Mouse (Mus musculus) heart, embryonic 15.5 days (tissue): ENCODE results near the gene Rnaseh2a. TPM values are rescaled to one million over a fixed set of nuclear protein-coding genes. Genes with fewer than 3 reads are reported as not detected.

Experiments used
- ATAC-seq: fragments of 200-750 bp; cut with Nextera tagmentation; replicated peaks from 2 replicates; pipeline ENCODE4 v1.8.0; 2017; ENCODE audit warnings: low read depth, moderate TSS enrichment; ENCODE audit not compliant: insufficient number of reproducible peaks, insufficient read depth, low FRiP score
- H3K27ac ChIP-seq: fragments of 300-500 bp; sonication (generic); 2 replicates; pipeline ENCODE4 v1.5.1; 2015; ENCODE audit warnings: mild to moderate bottlenecking, inconsistent platforms
- H3K27me3 ChIP-seq: fragments of 300-500 bp; sonication (generic); 2 replicates; pipeline ENCODE4 v1.6.1; 2015; ENCODE audit warnings: inconsistent platforms
- H3K36me3 ChIP-seq: fragments of 300-500 bp; sonication (generic); 2 replicates; pipeline ENCODE4 v1.6.1; 2015; ENCODE audit warnings: mild to moderate bottlenecking, inconsistent platforms
- H3K4me1 ChIP-seq: fragments of 300-500 bp; sonication (generic); replicated peaks from 2 replicates; pipeline ENCODE4 v1.6.1; 2015; ENCODE audit warnings: inconsistent platforms
- H3K4me2 ChIP-seq: fragments of 300-500 bp; sonication (generic); 2 replicates; pipeline ENCODE4 v1.6.1; 2015; ENCODE audit warnings: inconsistent platforms, mild to moderate bottlenecking, moderate library complexity
- H3K4me3 ChIP-seq: fragments of 300-500 bp; sonication (generic); 2 replicates; pipeline ENCODE4 v1.5.1; 2015; ENCODE audit warnings: mild to moderate bottlenecking, inconsistent platforms
- H3K9ac ChIP-seq: fragments of 300-500 bp; sonication (generic); 2 replicates; pipeline ENCODE4 v1.6.1; 2015; ENCODE audit warnings: mild to moderate bottlenecking, inconsistent platforms
- H3K9me3 ChIP-seq: fragments of 300-500 bp; sonication (generic); replicated peaks from 2 replicates; pipeline ENCODE4 v1.6.1; 2016; ENCODE audit warnings: inconsistent platforms
- WGBS: fragments of 180-500 bp; shearing (Covaris S2); methylation state at CpG from one replicate; pipeline ENCODE4 v1.1.7; 2015; ENCODE audit warnings: mixed read lengths; 5-methylcytosine and 5-hydroxymethylcytosine counted together
- polyA plus RNA-seq: library from polyadenylated mRNA; unstranded; fragments of >200 nt; fragmentation: Nextera tagmentation; extraction: Ambion mirVana; gene quantifications from 2 replicates; pipeline ENCODE4 v1.2.1, GENCODE M21; 2015

Gene Rnaseh2a
- 62.9 and 83.7 TPM in 2 replicates for polyA plus RNA-seq

DNA sequence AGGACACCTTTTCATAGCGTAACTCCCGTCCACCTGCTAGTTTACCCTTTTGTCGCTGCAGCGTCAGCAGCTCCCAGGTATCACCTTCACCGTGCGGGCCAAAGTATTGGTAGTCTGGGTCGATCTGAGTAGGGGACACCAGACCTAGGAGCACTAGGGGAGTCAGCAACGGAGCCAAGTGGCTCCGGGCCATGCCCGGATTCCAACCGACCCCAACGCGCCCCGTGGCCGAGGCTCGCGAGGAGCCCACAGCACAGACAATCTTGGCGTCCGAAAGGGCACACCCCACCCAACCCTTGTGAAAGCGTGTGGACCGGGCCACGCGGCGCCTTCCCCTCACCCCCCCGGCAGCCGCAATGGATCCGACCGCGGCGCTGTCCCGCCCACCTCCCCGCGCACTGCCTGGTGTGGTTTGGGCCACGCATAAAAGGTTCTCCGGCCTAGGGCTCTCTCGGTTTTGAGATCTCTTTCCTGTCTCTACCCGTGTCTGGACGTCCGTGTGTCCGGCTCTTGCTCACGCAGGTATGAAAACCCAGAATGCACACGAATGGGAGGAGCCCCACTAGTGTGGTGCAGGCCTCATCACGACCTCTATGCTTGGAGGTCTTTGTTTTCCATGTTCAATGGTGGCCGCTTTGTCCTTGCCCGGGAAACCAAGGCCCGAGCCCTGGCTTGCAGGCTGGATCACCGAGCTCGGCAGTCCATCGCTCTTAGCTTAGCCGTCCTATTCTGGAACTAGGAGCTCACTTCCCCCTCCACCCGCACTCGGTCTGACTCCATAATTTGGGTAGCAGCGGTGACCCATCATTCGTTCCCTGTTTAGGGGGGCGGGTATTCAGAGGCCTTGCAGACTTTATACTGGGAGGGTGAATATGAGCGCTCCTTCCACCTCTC, at the start of gene Rnaseh2a, which contains the start of the genes Gm49661 and Prdx2:
TSS of gene Rnaseh2a (minus strand) at position 527 of the 894 bp plus-strand sequence.
TSS of gene Gm49661 (minus strand) at position 193 of the 894 bp plus-strand sequence.
TSS of gene Prdx2 (plus strand) at position 347 of the 894 bp plus-strand sequence.
- H3K36me3 ChIP-seq = peaks cover 31% of the 10 kb centered on the region
- peak within 1 kb of the TSS; percentile 87 for H3K9ac ChIP-seq
- peak within 1 kb of the TSS; percentile 80 for H3K4me2 ChIP-seq
- ATAC-seq = peak; percentile 56
- peak within 1 kb of the TSS; percentile 63 for H3K4me3 ChIP-seq
- under 1% methylated on average over 56 of the region's 56 CpGs for WGBS
- H3K27me3 ChIP-seq = no peaks in the 10 kb centered on the region
- H3K27ac ChIP-seq = peak within 1 kb of the TSS; percentile 87
- H3K4me1 ChIP-seq = peaks cover 39% of the 10 kb centered on the region
- H3K9me3 ChIP-seq = no peaks in the 10 kb centered on the region

DNA sequence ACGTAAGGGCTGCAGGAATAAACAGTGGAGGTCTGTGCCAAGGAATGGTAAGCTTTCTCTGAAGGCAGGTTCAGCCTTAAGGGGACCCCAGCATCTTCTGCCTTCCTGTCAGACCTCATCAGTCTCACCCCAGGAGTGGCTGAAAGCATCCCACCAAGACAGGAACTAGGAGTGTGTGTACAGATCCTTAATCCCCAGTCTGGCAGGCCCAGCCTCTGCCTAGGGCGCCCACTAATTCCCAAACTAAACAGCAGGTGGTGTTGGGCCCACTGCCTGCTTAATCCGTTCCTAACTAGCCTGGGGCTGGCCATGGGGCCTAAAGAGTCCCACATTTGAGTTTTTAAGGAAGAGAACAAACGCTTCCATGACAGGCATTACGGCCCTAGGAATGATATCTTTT, 47.6 kb upstream of the Rnaseh2a start:
- Histone ChIP-seq H3K27me3 (peaks cover 26% of the 10 kb centered on the region), H3K4me3 (no peak overlapping the region), H3K4me1 (peaks cover 5% of the 10 kb centered on the region; the same call in 1 of the 2 replicates), H3K36me3 (peaks cover 40% of the 10 kb centered on the region), H3K9ac (no peak overlapping the region), H3K4me2 (no peak overlapping the region), H3K9me3 (no peaks in the 10 kb centered on the region), H3K27ac (no peak overlapping the region)
- 56% methylated on average over 5 of the region's 5 CpGs for WGBS
- no peak for ATAC-seq

GRCm38 (mm10) chr8:85016724-85017123, 47.2 kb upstream of the Rnaseh2a start:
- WGBS = 66% methylated on average over 10 of the region's 10 CpGs
- Histone ChIP-seq H3K4me3 (no peak overlapping the region), H3K4me1 (peaks cover 5% of the 10 kb centered on the region; the same call in 1 of the 2 replicates), H3K4me2 (no peak overlapping the region), H3K27me3 (peaks cover 30% of the 10 kb centered on the region), H3K9ac (no peak overlapping the region), H3K9me3 (no peaks in the 10 kb centered on the region), H3K36me3 (peaks cover 36% of the 10 kb centered on the region), H3K27ac (no peak overlapping the region)
- ATAC-seq = no peak

DNA sequence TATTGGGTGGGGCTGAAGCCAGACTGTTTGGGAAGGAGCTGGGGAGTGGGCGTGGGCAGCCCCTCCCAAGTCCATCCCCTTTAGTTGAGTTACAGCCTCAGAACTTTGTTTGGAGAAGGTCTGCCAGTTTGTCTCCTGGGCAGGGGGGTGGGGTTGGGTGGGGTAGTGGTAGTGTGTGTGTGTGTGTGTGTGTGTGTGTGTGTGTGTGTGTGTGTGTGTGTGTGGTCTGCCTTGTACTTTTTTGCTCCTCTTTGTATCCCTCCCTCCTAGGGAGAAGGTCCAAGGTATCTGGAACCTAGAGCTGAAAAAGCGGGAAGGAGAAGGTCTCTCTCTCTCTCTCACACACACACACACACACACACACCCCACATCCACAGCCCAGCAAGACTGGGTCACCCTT, 44.9 kb upstream of the Rnaseh2a start, which contains the start of gene Best2:
TSS of gene Best2 (minus strand) at position 101 of the 400 bp plus-strand sequence.
- Histone ChIP-seq H3K4me2 (peak within 1 kb of the TSS; percentile 64), H3K27me3 (peaks cover 47% of the 10 kb centered on the region), H3K36me3 (peaks cover 17% of the 10 kb centered on the region), H3K9me3 (no peaks in the 10 kb centered on the region), H3K4me1 (peaks cover 5% of the 10 kb centered on the region; the same call in 1 of the 2 replicates), H3K27ac (no peak within 1 kb of the TSS), H3K4me3 (peak within 1 kb of the TSS; percentile 33), H3K9ac (peak within 1 kb of the TSS; percentile 49; the same call in 1 of the 2 replicates)
- no peak for ATAC-seq
- WGBS = 56% methylated on average over 2 of the region's 2 CpGs

GRCm38 (mm10) chr8:85013230-85013840, 43.8 kb upstream of the Rnaseh2a start:
- peak overlapping the region; percentile 33 for H3K4me3 ChIP-seq
- H3K9me3 ChIP-seq = no peaks in the 10 kb centered on the region
- peaks cover 58% of the 10 kb centered on the region for H3K27me3 ChIP-seq
- no peak for ATAC-seq
- H3K4me1 ChIP-seq = peaks cover 5% of the 10 kb centered on the region; the same call in 1 of the 2 replicates
- WGBS = 4% methylated on average over 26 of the region's 26 CpGs
- H3K9ac ChIP-seq = peak overlapping the region; percentile 49; the same call in 1 of the 2 replicates
- H3K36me3 ChIP-seq = peaks cover 6% of the 10 kb centered on the region; the same call in 1 of the 2 replicates
- no peak overlapping the region for H3K27ac ChIP-seq
- H3K4me2 ChIP-seq = peak overlapping the region; percentile 64

- Histone ChIP-seq H3K4me1 (peaks cover 7% of the 10 kb centered on the region; the same call in 1 of the 2 replicates), H3K27me3 (peaks cover 74% of the 10 kb centered on the region), H3K27ac (no peak overlapping the region), H3K4me2 (no peak overlapping the region), H3K36me3 (no peaks in the 10 kb centered on the region), H3K9ac (no peak overlapping the region), H3K9me3 (no peaks in the 10 kb centered on the region), H3K4me3 (no peak overlapping the region)
- no peak; the same call in 1 of the 2 replicates for ATAC-seq
- 8% methylated on average over 28 of the region's 28 CpGs for WGBS
These were observed 41.7 kb upstream of the Rnaseh2a start for GRCm38 (mm10) chr8:85011242-85011641.

DNA sequence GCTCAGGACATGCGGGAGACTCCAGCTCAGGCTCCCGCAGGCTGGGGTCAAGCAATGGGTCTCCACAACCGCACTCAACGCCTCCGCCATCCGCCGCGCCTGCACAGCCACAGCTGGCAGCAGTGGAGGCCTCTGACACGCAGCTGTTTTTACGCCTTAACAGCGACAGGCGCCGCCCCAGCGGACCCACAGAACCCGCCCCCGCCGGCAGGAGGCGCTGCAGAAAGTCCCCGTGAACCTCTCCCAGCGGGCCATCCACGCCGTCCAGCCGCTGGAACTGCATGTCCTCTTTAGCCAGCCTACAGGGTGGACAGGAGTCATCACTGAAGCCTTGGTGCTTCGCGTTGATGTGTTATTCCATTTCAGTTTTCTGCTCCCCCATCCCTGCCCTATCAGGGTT, 38.1 kb upstream of the Rnaseh2a start:
- H3K36me3 ChIP-seq = no peaks in the 10 kb centered on the region
- no peak overlapping the region for H3K4me2 ChIP-seq
- H3K4me3 ChIP-seq = no peak overlapping the region
- no peaks in the 10 kb centered on the region for H3K9me3 ChIP-seq
- no peak overlapping the region for H3K9ac ChIP-seq
- H3K27me3 ChIP-seq = peaks cover 52% of the 10 kb centered on the region
- H3K4me1 ChIP-seq = 0 out of 2 replicates have a peak, but pooled peaks cover 2% of the 10 kb centered on the region
- 12% methylated on average over 25 of the region's 25 CpGs for WGBS
- H3K27ac ChIP-seq = no peak overlapping the region
- no peak for ATAC-seq

- Histone ChIP-seq H3K36me3 (no peaks in the 10 kb centered on the region), H3K9ac (0 out of 2 replicates have a peak overlapping the region, but pooled peaks have one; percentile 21), H3K4me3 (no peak overlapping the region), H3K27me3 (peaks cover 28% of the 10 kb centered on the region), H3K9me3 (no peaks in the 10 kb centered on the region), H3K27ac (no peak overlapping the region), H3K4me2 (peak overlapping the region; percentile 36), H3K4me1 (peaks cover 10% of the 10 kb centered on the region; the same call in 1 of the 2 replicates)
- ATAC-seq = peak; percentile 48
- WGBS = 7% methylated on average over 19 of the region's 19 CpGs
These were observed 28.2 kb upstream of the Rnaseh2a start for GRCm38 (mm10) chr8:84997649-84998295.

GRCm38 (mm10) chr8:84996978-84997377, 27.4 kb upstream of the Rnaseh2a start:
- WGBS = 79% methylated on average over 5 of the region's 5 CpGs
- H3K9ac ChIP-seq = no peak overlapping the region

DNA sequence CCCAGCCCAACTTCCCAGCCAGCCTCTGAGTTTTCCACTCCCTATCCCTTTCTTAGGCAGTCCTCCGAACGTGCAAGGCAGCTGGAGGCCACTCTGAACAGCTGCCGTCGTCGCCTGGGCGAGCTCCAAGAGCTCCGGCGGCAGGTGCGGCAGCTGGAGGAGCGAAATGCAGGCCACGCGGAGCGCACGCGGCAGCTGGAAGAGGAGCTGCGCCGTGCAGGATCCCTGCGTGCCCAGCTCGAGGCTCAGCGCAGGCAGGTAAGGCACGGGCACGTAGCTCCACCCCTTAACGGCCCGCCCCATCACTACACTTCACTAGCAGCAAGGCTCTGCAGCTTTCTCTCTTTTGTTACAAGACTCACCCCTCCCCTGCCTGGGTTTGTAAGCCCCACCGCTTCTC, 26.1 kb upstream of the Rnaseh2a start:
- WGBS = 19% methylated on average over 25 of the region's 25 CpGs
- Histone ChIP-seq H3K4me1 (peaks cover 15% of the 10 kb centered on the region), H3K9ac (no peak overlapping the region), H3K27ac (no peak overlapping the region), H3K4me2 (peak overlapping the region; percentile 24; the same call in 1 of the 2 replicates), H3K9me3 (no peaks in the 10 kb centered on the region), H3K27me3 (peaks cover 28% of the 10 kb centered on the region), H3K36me3 (no peaks in the 10 kb centered on the region), H3K4me3 (no peak overlapping the region)
- ATAC-seq = no peak

More at GRCm38 (mm10) chr8:84996978-84997377, 27.4 kb upstream of the Rnaseh2a start:
- Histone ChIP-seq H3K4me2 (no peak overlapping the region), H3K36me3 (no peaks in the 10 kb centered on the region), H3K27me3 (peaks cover 28% of the 10 kb centered on the region), H3K4me3 (no peak overlapping the region), H3K9me3 (no peaks in the 10 kb centered on the region), H3K27ac (no peak overlapping the region), H3K4me1 (peaks cover 10% of the 10 kb centered on the region; the same call in 1 of the 2 replicates)
- ATAC-seq = no peak
